Mouse (Mus musculus) left cerebral cortex, postnatal 25 days (tissue): Measurements from ENCODE around the gene Fam207a. TPM values are rescaled to one million over a fixed set of nuclear protein-coding genes. Genes with fewer than 3 reads are reported as not detected.

Source experiments
- DNase-seq, 2 experiments: peaks; one replicate each; pipeline ENCODE4 v3.0.0; 2022; ENCODE audit warnings: low spot score in 2 of 2, mixed read lengths in 1 of 2
- intact Hi-C: fragments of 180-260 bp; cut with DNase I; formaldehyde crosslinking; loops from one replicate; pipeline ENCODE4 v1.15.1; 2025
- total RNA-seq, 2 experiments: library from RNA; stranded (reverse); gene quantifications; 2 replicates each; pipeline ENCODE4 v1.2.3; 2021

Gene Fam207a
- total RNA-seq = 10 to 100 TPM; 34.2 to 36.0 TPM

GRCm38 (mm10) chr10:77515385-77516348, at the start of gene Fam207a:
Gene Fam207a (minus strand): TSS chr10:77515785.
- DNase-seq = peak; percentile 93 to 96
- intact Hi-C loops = loop anchor here (5.0 kb wide), 4 partner anchors 67 to 362 kb away; partner anchors contain the start of genes Gm49325, Pttg1ip, Sumo3 and Ube2g2

- intact Hi-C loops = loop anchor here (5.0 kb wide), 2 partner anchors 283 to 327 kb away; no protein-coding TSS in a partner anchor
Measured at GRCm38 (mm10) chr10:77565005-77565404, 49.4 kb upstream of the Fam207a start.

GRCm38 (mm10) chr10:77561508-77561907, 45.9 kb upstream of the Fam207a start:
- no peak for DNase-seq
- intact Hi-C loops = no loop called here

More at GRCm38 (mm10) chr10:77565005-77565404, 49.4 kb upstream of the Fam207a start:
- DNase-seq = no peak

GRCm38 (mm10) chr10:77560830-77561229, 45.2 kb upstream of the Fam207a start:
- intact Hi-C loops = no loop called here
- no peak for DNase-seq

- no peak for DNase-seq
- intact Hi-C loops = no loop called here
Measured at GRCm38 (mm10) chr10:77560090-77560489, 44.5 kb upstream of the Fam207a start.

- intact Hi-C loops = no loop called here
- DNase-seq = no peak
Measured at GRCm38 (mm10) chr10:77557641-77558040, 42.1 kb upstream of the Fam207a start.

GRCm38 (mm10) chr10:77556631-77557030, 41.0 kb upstream of the Fam207a start:
- no peak for DNase-seq
- intact Hi-C loops = no loop called here

GRCm38 (mm10) chr10:77554918-77555317, 39.3 kb upstream of the Fam207a start:
- no peak for DNase-seq
- intact Hi-C loops = no loop called here

GRCm38 (mm10) chr10:77553285-77553684, 37.7 kb upstream of the Fam207a start:
- DNase-seq = no peak
- intact Hi-C loops = no loop called here

GRCm38 (mm10) chr10:77552162-77552561, 36.6 kb upstream of the Fam207a start:
- no peak for DNase-seq
- intact Hi-C loops = no loop called here

GRCm38 (mm10) chr10:77550874-77551273, 35.3 kb upstream of the Fam207a start:
- intact Hi-C loops = no loop called here
- peak in 1 of 2 experiments; percentile 17 for DNase-seq

- no peak for DNase-seq
- intact Hi-C loops = no loop called here
Measured at GRCm38 (mm10) chr10:77548576-77548975, 33.0 kb upstream of the Fam207a start.

- peak in 1 of 2 experiments; percentile 90 for DNase-seq
- intact Hi-C loops = no loop called here
Measured at GRCm38 (mm10) chr10:77544916-77545315, 29.3 kb upstream of the Fam207a start.

GRCm38 (mm10) chr10:77543226-77543625, 27.6 kb upstream of the Fam207a start:
- intact Hi-C loops = no loop called here
- no peak for DNase-seq

GRCm38 (mm10) chr10:77541864-77542666, 26.5 kb upstream of the Fam207a start:
- intact Hi-C loops = no loop called here
- DNase-seq = no peak

GRCm38 (mm10) chr10:77540576-77541102, 25.1 kb upstream of the Fam207a start:
- intact Hi-C loops = no loop called here

GRCm38 (mm10) chr10:77539320-77539945, 23.8 kb upstream of the Fam207a start:
- DNase-seq = no peak
- intact Hi-C loops = no loop called here

More at GRCm38 (mm10) chr10:77540576-77541102, 25.1 kb upstream of the Fam207a start:
- no peak for DNase-seq

- no peak for DNase-seq
- intact Hi-C loops = no loop called here
Measured at GRCm38 (mm10) chr10:77537215-77538209, 21.9 kb upstream of the Fam207a start.
